Mouse (Mus musculus) bone marrow macrophage, adult 2 months (primary cell): ENCODE measurements at regions not wholly inside any gene's neighbourhood (a gene's known extent, or its start where the extent isn't known, plus 50 kb on each side); places are given as distances from the start of the nearest gene placed in this dataset.

Experiments
- CTCF ChIP-seq: IDR thresholded peaks from 2 replicates; pipeline ENCODE4 v1.5.1; 2012; ENCODE audit warnings: low read depth, mild to moderate bottlenecking, low read length, moderate library complexity
- POLR2A ChIP-seq: IDR thresholded peaks from 2 replicates; pipeline ENCODE4 v1.6.1; 2012; ENCODE audit warnings: mild to moderate bottlenecking, low read depth, low read length, borderline replicate concordance

DNA sequence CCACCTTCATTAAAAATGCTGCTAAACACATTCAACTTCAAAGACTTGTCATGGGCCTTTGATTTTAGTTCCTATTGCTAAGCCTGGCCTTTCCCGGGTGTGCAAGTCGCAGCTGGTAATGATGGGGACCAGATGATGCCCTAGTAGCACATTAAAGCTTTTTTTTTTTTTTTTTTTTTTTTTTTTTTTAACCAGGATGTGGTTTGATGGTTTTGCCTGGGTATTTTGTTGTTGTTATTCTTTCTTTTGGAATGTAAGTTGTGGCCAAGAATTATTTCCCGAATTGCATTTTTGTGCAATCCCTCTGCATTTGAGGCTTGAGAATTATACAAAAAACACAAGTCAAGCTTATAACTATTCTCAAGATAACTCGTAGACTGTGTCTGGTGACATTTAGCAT, 167.2 kb upstream of the Mmadhc start:
- TF ChIP-seq POLR2A (no peak), CTCF (no peak)
